Mouse (Mus musculus) adrenal gland, adult 18-20 months (tissue): ENCODE measurements around the gene Shmt2. TPM values are rescaled to one million over a fixed set of nuclear protein-coding genes. Genes with fewer than 3 reads are reported as not detected.
A peak's percentile ranks its signal among the peaks of the same experiment; 100 is the strongest.

Experiments used
- DNase-seq, 2 experiments: peaks; one replicate each; pipeline ENCODE4 v3.0.0; 2021 to 2022; ENCODE audit warnings: low spot score in 2 of 2
- total RNA-seq, 2 experiments: library from RNA; stranded (reverse); gene quantifications; 1 replicate in 1 of 2; 2 replicates in 1 of 2; pipeline ENCODE4 v1.2.3; 2021

Gene Shmt2
- total RNA-seq, 2 experiments from 2014 or later, result 38.6 to 46.5 TPM

- peak; percentile 49 to 52 for DNase-seq
Measured at GRCm38 (mm10) chr10:127480833-127481813, 41.1 kb downstream of the Shmt2 start.

GRCm38 (mm10) chr10:127479131-127479530 is 43.1 kb downstream of the Shmt2 start:
- no peak for DNase-seq

GRCm38 (mm10) chr10:127477301-127477700 is 44.9 kb downstream of the Shmt2 start:
- peak in 1 of 2 experiments; percentile 36 for DNase-seq

- no peak for DNase-seq
Measured at GRCm38 (mm10) chr10:127476541-127476940, 45.7 kb downstream of the Shmt2 start.

GRCm38 (mm10) chr10:127475175-127475574 is 47.1 kb downstream of the Shmt2 start:
- DNase-seq, result no peak

DNA sequence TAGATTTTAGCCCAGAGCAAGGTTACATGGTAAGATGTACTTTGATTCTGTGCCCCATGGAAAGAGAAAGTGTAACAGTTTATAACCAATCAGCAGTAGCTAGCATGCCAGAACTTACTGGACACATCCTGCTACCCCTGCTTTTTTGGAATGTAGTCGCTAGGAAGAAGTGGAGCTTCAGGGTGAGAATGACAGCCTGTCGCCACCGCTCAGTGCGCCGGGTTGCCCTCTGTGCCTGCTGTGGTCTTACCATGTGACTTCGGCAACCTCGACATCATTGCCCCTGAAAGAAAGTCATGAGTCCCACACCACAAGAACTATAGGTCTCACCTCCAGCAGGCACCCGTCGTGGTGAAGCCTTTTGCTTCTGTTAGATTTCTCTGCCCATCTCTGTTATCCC is 49.5 kb downstream of the Shmt2 start:
- no peak for DNase-seq

- no peak for DNase-seq
Measured at GRCm38 (mm10) chr10:127471281-127471988, 50.8 kb downstream of the Shmt2 start.

Other genes starting within 250 kb of the Shmt2 start
- 10 to 100 TPM; 38.9 to 45.4 TPM for gene Mbd6, start 233.4 kb downstream of the Shmt2 start, total RNA-seq
- gene Mars, start 210.7 kb downstream of the Shmt2 start, total RNA-seq, result 10 to 100 TPM; 80.9 to 98.6 TPM
- 1 to 10 TPM; 1.7 to 2.9 TPM for gene Arhgap9, start 200.5 kb downstream of the Shmt2 start, total RNA-seq
- gene Gli1, start 180.5 kb downstream of the Shmt2 start, total RNA-seq, result 1 to 10 TPM; 3.3 to 4.1 TPM
- not detected for gene Inhbe, start 168.0 kb downstream of the Shmt2 start, total RNA-seq
- gene Inhbc, start 152.0 kb downstream of the Shmt2 start, total RNA-seq, result not detected
- 100 to 1,000 TPM; 104 to 117 TPM for gene R3hdm2, start 142.1 kb downstream of the Shmt2 start, total RNA-seq
- 1 to 10 TPM; 1.1 to 1.9 TPM for gene Stac3, start 20.8 kb downstream of the Shmt2 start, total RNA-seq
- gene Ndufa4l2, start 7.5 kb downstream of the Shmt2 start, total RNA-seq, result 10 to 100 TPM; 36.0 to 55.3 TPM
- 10 to 100 TPM in 1 of 2 experiments, 1 to 10 TPM in 1; 6.9 to 12.6 TPM for gene Nxph4, start 12.1 kb upstream of the Shmt2 start, total RNA-seq
- 100 to 1,000 TPM; 145 to 148 TPM for gene Lrp1, start 98.7 kb upstream of the Shmt2 start, total RNA-seq
- 100 to 1,000 TPM in 1 of 2 experiments, 10 to 100 TPM in 1; 87.7 to 105 TPM for gene Stat6, start 120.5 kb upstream of the Shmt2 start, total RNA-seq
- gene Nemp1, start 144.5 kb upstream of the Shmt2 start, total RNA-seq, result 1 to 10 TPM; 5.0 to 5.4 TPM
- 10 to 100 TPM; 23.4 to 38.0 TPM for gene Nab2, start 146.1 kb upstream of the Shmt2 start, total RNA-seq
- gene Myo1a, start 182.7 kb upstream of the Shmt2 start, total RNA-seq, result 10 to 100 TPM in 1 of 2 experiments, under 1 TPM in 1; 0.83 to 35.2 TPM
- not detected for gene Tac2, start 202.0 kb upstream of the Shmt2 start, total RNA-seq
- gene Zbtb39, start 217.1 kb upstream of the Shmt2 start, total RNA-seq, result 10 to 100 TPM; 12.3 to 13.1 TPM
- 10 to 100 TPM in 1 of 2 experiments, 1 to 10 TPM in 1; 4.6 to 11.4 TPM for gene Gpr182, start 229.3 kb upstream of the Shmt2 start, total RNA-seq
- 1 to 10 TPM; 2.4 to 5.9 TPM for gene Rdh1, start 237.3 kb upstream of the Shmt2 start, total RNA-seq
- gene Rdh16f1, start 237.3 kb upstream of the Shmt2 start, total RNA-seq, result 1 to 10 TPM; 3.9 to 7.3 TPM